Comparison of ENCODE assay signal across 10 mouse cellular contexts in the genomic region with DNA sequence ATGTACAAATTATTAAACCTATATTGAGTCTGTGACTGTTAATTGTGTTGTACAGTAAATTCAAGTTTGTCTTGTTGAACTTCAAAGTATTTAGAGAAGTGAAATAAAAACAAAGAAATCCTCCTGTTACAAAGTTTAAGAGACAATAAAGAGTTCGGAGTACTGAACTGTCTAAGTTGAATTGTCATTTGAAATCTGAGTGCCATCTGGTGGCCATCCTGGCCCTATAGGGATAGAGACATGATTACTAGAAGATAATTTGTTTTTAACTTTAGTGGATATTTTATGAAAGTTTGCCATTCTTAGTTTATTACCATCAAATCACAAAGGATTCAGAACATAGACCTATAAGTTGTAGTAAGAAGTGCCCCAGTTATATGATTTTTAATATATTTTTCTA.
DNase-seq lines count a peak whose midpoint lies in the region; ATAC-seq and TF ChIP-seq lines count a peak whose summit lies in the region.
"Had no signal": no experiment of that assay in that cellular context is flagged by ENCODE, and none has a peak within 500 bp of the region (broad histone marks: within the 10 kb centered on the region; RNA-seq: fewer than 3 reads in every experiment).

No protein-coding gene starts in this region.

- no peak overlapping the region for H3K27ac ChIP-seq in gastrocnemius, adult 2 months
- H3K27ac ChIP-seq in midbrain, postnatal 0 days (ENCODE audit: low read depth, low read length), result no peak overlapping the region
- H3K27ac ChIP-seq in midbrain, embryonic 11.5 days (ENCODE audit: low read depth, low read length), result no peak overlapping the region
- H3K27ac ChIP-seq in layer of hippocampus, adult 2 months, result no peak overlapping the region
- H3K27ac ChIP-seq: heart, embryonic 13.5 days; midbrain, embryonic 10.5 days had no signal

- no peaks in the 10 kb centered on the region for H3K36me3 ChIP-seq in midbrain, postnatal 0 days (ENCODE audit: insufficient read depth, low read length)
- no peaks in the 10 kb centered on the region for H3K36me3 ChIP-seq in midbrain, embryonic 11.5 days (ENCODE audit: control insufficient read depth, insufficient read depth, low read length)
- H3K36me3 ChIP-seq: heart, embryonic 13.5 days; midbrain, embryonic 10.5 days had no signal

- H3K27me3 ChIP-seq in midbrain, postnatal 0 days (ENCODE audit: insufficient read depth, low read length), result no peaks in the 10 kb centered on the region
- no peaks in the 10 kb centered on the region for H3K27me3 ChIP-seq in midbrain, embryonic 11.5 days (ENCODE audit: control insufficient read depth, insufficient read depth, low read length)
- H3K27me3 ChIP-seq: heart, embryonic 13.5 days had no signal

- no peak overlapping the region for H3K4me3 ChIP-seq in gastrocnemius, adult 2 months
- H3K4me3 ChIP-seq in midbrain, postnatal 0 days (ENCODE audit: low read depth, low read length), result no peak overlapping the region
- H3K4me3 ChIP-seq in midbrain, embryonic 11.5 days (ENCODE audit: low read depth, low read length), result no peak overlapping the region
- H3K4me3 ChIP-seq in layer of hippocampus, adult 2 months, result no peak overlapping the region
- H3K4me3 ChIP-seq: heart, embryonic 13.5 days; midbrain, embryonic 10.5 days had no signal

- no peaks in the 10 kb centered on the region for H3K9me3 ChIP-seq in midbrain, postnatal 0 days (ENCODE audit: low read length)
- H3K9me3 ChIP-seq in midbrain, embryonic 11.5 days (ENCODE audit: control insufficient read depth, low read length), result no peaks in the 10 kb centered on the region
- H3K9me3 ChIP-seq: heart, embryonic 13.5 days; midbrain, embryonic 10.5 days had no signal

- 30% methylated on average over 1 of the region's 1 CpGs for WGBS in midbrain, postnatal 0 days
- 39% methylated on average over 1 of the region's 1 CpGs for WGBS in midbrain, embryonic 11.5 days

- peak; percentile 7 for DNase-seq in gastrocnemius, postnatal 14 days
- no peak for DNase-seq in gastrocnemius, adult 2 months
- DNase-seq in midbrain, postnatal 0 days (ENCODE audit: low spot score), result peak; percentile 54
- DNase-seq in midbrain, embryonic 11.5 days (ENCODE audit: low spot score, missing footprints), result no peak
- peak in 1 of 2 experiments; percentile 40 for DNase-seq in layer of hippocampus, adult 2 months (ENCODE audit: low spot score in 2 of 2)
- DNase-seq in MN1 (ENCODE audit: low spot score), result no peak
- DNase-seq in lung, postnatal 14 days, result no peak
- DNase-seq in spleen, postnatal 4 days (ENCODE audit: low spot score in 2 of 2), result no peak

- H3K4me1 ChIP-seq in midbrain, postnatal 0 days (ENCODE audit: insufficient read depth, low read length), result no peaks in the 10 kb centered on the region
- no peaks in the 10 kb centered on the region for H3K4me1 ChIP-seq in midbrain, embryonic 11.5 days (ENCODE audit: control insufficient read depth, insufficient read depth, low read length)
- H3K4me1 ChIP-seq: heart, embryonic 13.5 days; midbrain, embryonic 10.5 days had no signal

- no peak overlapping the region for H3K4me2 ChIP-seq in midbrain, postnatal 0 days (ENCODE audit: low read depth, low read length, poor library complexity, severe bottlenecking)
- H3K4me2 ChIP-seq in midbrain, embryonic 11.5 days, result no peak overlapping the region
- H3K4me2 ChIP-seq: heart, embryonic 13.5 days had no signal

- TF ChIP-seq CTCF in gastrocnemius, adult 2 months (IDR thresholded peaks at IDR 0.05), result no peak
- peak; percentile 74 for TF ChIP-seq CTCF in midbrain, postnatal 0 days (IDR thresholded peaks at IDR 0.05)
- TF ChIP-seq CTCF in layer of hippocampus, adult 2 months (conservative IDR thresholded peaks at IDR 0.05), result peak; percentile 80

- intact Hi-C loops in gastrocnemius, postnatal 14 days (cut with DNase I; ENCODE audit: low total_unique reads), result no loop called here
- intact Hi-C loops in gastrocnemius, adult 2 months (cut with DNase I), result no loop called here

- no peak for ATAC-seq in midbrain, postnatal 0 days (ENCODE audit: low FRiP score)
- ATAC-seq in midbrain, embryonic 11.5 days (ENCODE audit: low FRiP score), result no peak

- H3K9ac ChIP-seq in midbrain, postnatal 0 days (replicated peaks; ENCODE audit: low read length, poor library complexity, severe bottlenecking), result no peak overlapping the region
- H3K9ac ChIP-seq in midbrain, embryonic 11.5 days (ENCODE audit: low read length), result no peak overlapping the region
- H3K9ac ChIP-seq: heart, embryonic 13.5 days had no signal

Comparison
In these comparisons a context has a peak if more than half of its experiments do, and no peak if none do; other contexts are left out.
1. DNase-seq: peak in gastrocnemius, postnatal 14 days (single experiment) and midbrain, postnatal 0 days (single experiment); none in gastrocnemius, adult 2 months (single experiment), midbrain, embryonic 11.5 days (single experiment), MN1 (single experiment), lung, postnatal 14 days (single experiment) and spleen, postnatal 4 days (0 of 2).